Mouse (Mus musculus): Measurements from ENCODE around the gene Nucks1. TPM values are rescaled to one million over a fixed set of nuclear protein-coding genes. Genes with fewer than 3 reads are reported as not detected.

The Nucks1 gene
- total RNA-seq, 1 experiment from 2014 or later, result 79.3 TPM

- peak; percentile 83 for ATAC-seq (replicated peaks; ENCODE audit: insufficient number of reproducible peaks, low FRiP score, low TSS enrichment, poor library complexity, severe bottlenecking)
Observed at GRCm38 (mm10) chr1:131982907-131983306, 72.6 kb downstream of the Nucks1 start.

GRCm38 (mm10) chr1:131983806-131984205 lies 73.5 kb downstream of the Nucks1 start:
- ATAC-seq (replicated peaks; ENCODE audit: insufficient number of reproducible peaks, low FRiP score, low TSS enrichment, poor library complexity, severe bottlenecking), result no peak

Other genes starting within 250 kb of the Nucks1 start
- 1.4 to 3.7 TPM (median 2.3 TPM) in 3 replicates for gene Rab7b, start 221.8 kb upstream of the Nucks1 start, total RNA-seq (2017)
- not detected in 3 replicates for gene Slc26a9, start 166.5 kb upstream of the Nucks1 start, total RNA-seq (2017)
- not detected in 3 replicates for gene Pm20d1, start 113.2 kb upstream of the Nucks1 start, total RNA-seq (2017)
- 8.2 to 13.5 TPM (median 11.8 TPM) in 3 replicates for gene Slc41a1, start 83.0 kb upstream of the Nucks1 start, total RNA-seq (2017)
- 58.1 to 84.6 TPM (median 62.1 TPM) in 3 replicates for gene Rab29, start 43.3 kb upstream of the Nucks1 start, total RNA-seq (2017)
- gene Slc45a3, start 52.4 kb downstream of the Nucks1 start, total RNA-seq (2017), result not detected in 3 replicates
- gene Elk4, start 97.1 kb downstream of the Nucks1 start, total RNA-seq (2017), result 94.2 to 198 TPM (median 109 TPM) in 3 replicates
- 4.2 to 7.2 TPM (median 5.1 TPM) in 3 replicates for gene Mfsd4a, start 157.5 kb downstream of the Nucks1 start, total RNA-seq (2017)
- 0.43 to 2.9 TPM in 2 of 3 replicates, not detected in the other for gene Cdk18, start 229.2 kb downstream of the Nucks1 start, total RNA-seq (2017)

Measured in monocyte, adult 5-6 weeks (primary cell).